Mouse (Mus musculus) CD8-positive naive resting alpha-beta T cell, adult 2 months (primary cell): Measurements from ENCODE around the gene Zbtb42.

Experiments
- DNase-seq, 2 experiments: peaks; one replicate each; pipeline ENCODE4 v3.0.0; 2022; ENCODE audit warnings: low read depth in 2 of 2, low spot score in 2 of 2

Zbtb42 gene

GRCm38 (mm10) chr12:112678555-112679026, at the start of gene Zbtb42:
Gene Zbtb42, plus strand, starts transcription at chr12:112678828.
- DNase-seq = peak in 1 of 2 experiments; percentile 15

- DNase-seq = no peak
These were observed 49.5 kb upstream of the Zbtb42 start for GRCm38 (mm10) chr12:112628928-112629721.

- no peak for DNase-seq
These were observed 48.6 kb upstream of the Zbtb42 start for GRCm38 (mm10) chr12:112630029-112630428.

GRCm38 (mm10) chr12:112630796-112631195, 47.8 kb upstream of the Zbtb42 start:
- DNase-seq = no peak

GRCm38 (mm10) chr12:112631472-112631871, 47.2 kb upstream of the Zbtb42 start:
- DNase-seq = no peak

- no peak for DNase-seq
These were observed 46.4 kb upstream of the Zbtb42 start for GRCm38 (mm10) chr12:112632084-112632777.

- DNase-seq = no peak
These were observed 45.7 kb upstream of the Zbtb42 start for GRCm38 (mm10) chr12:112632907-112633306.

- DNase-seq = no peak
These were observed 44.9 kb upstream of the Zbtb42 start for GRCm38 (mm10) chr12:112633686-112634085.

GRCm38 (mm10) chr12:112639526-112639925, 39.1 kb upstream of the Zbtb42 start:
- DNase-seq = no peak

- DNase-seq = no peak
These were observed 35.5 kb upstream of the Zbtb42 start for GRCm38 (mm10) chr12:112643126-112643525.

GRCm38 (mm10) chr12:112644180-112644854, 34.3 kb upstream of the Zbtb42 start, which contains the start of gene Siva1:
Gene Siva1, plus strand, starts transcription at chr12:112644679.
- DNase-seq = peak; percentile 92

- DNase-seq = no peak
These were observed 33.6 kb upstream of the Zbtb42 start for GRCm38 (mm10) chr12:112644855-112645506.

- no peak for DNase-seq
These were observed 32.5 kb upstream of the Zbtb42 start for GRCm38 (mm10) chr12:112646139-112646538.

GRCm38 (mm10) chr12:112648081-112648480, 30.5 kb upstream of the Zbtb42 start:
- no peak for DNase-seq

- no peak for DNase-seq
These were observed 26.7 kb upstream of the Zbtb42 start for GRCm38 (mm10) chr12:112651778-112652439.

- DNase-seq = peak; percentile 64 to 74
These were observed 25.3 kb upstream of the Zbtb42 start for GRCm38 (mm10) chr12:112653157-112653824.

- no peak for DNase-seq
These were observed 24.6 kb upstream of the Zbtb42 start for GRCm38 (mm10) chr12:112654076-112654475.

GRCm38 (mm10) chr12:112658619-112659018, 20.0 kb upstream of the Zbtb42 start:
- no peak for DNase-seq

- peak; percentile 53 to 55 for DNase-seq
These were observed 19.5 kb upstream of the Zbtb42 start for GRCm38 (mm10) chr12:112659109-112659508.
